Mouse (Mus musculus): Measurements from ENCODE around the gene Arid4b. TPM values are rescaled to one million over a fixed set of nuclear protein-coding genes. Genes with fewer than 3 reads are reported as not detected.

Gene Arid4b
- polyA plus RNA-seq, 1 experiment from 2014 or later, result 87.2 TPM

- no peak overlapping the region for H3K4me3 ChIP-seq (ENCODE audit: low read depth, low read length)
- no peaks in the 10 kb centered on the region for H3K9me3 ChIP-seq (ENCODE audit: control insufficient read depth, low read length)
- WGBS, result 56% methylated on average over 1 of the region's 1 CpGs
- no peaks in the 10 kb centered on the region for H3K36me3 ChIP-seq (ENCODE audit: control insufficient read depth, insufficient read depth, low read length)
- H3K4me1 ChIP-seq (ENCODE audit: control insufficient read depth, insufficient read depth, low read length), result no peaks in the 10 kb centered on the region
- no peak overlapping the region for H3K9ac ChIP-seq (ENCODE audit: low read length)
- ATAC-seq (ENCODE audit: insufficient number of reproducible peaks, low FRiP score, low TSS enrichment, low read depth) (no peak), DNase-seq (ENCODE audit: low spot score) (no peak)
- H3K27ac ChIP-seq (replicated peaks; ENCODE audit: low read depth, low read length), result no peak overlapping the region
- no peaks in the 10 kb centered on the region for H3K27me3 ChIP-seq (ENCODE audit: control insufficient read depth, insufficient read depth, low read length)
- no peak overlapping the region for H3K4me2 ChIP-seq (ENCODE audit: low read depth, severe bottlenecking)
Measured at GRCm38 (mm10) chr13:14111146-14111545, 48.1 kb downstream of the Arid4b start.

GRCm38 (mm10) chr13:14113746-14114528, 50.9 kb downstream of the Arid4b start:
- no peak overlapping the region for H3K4me3 ChIP-seq (ENCODE audit: low read depth, low read length)
- H3K27ac ChIP-seq (replicated peaks; ENCODE audit: low read depth, low read length), result no peak overlapping the region
- H3K36me3 ChIP-seq (ENCODE audit: control insufficient read depth, insufficient read depth, low read length), result no peaks in the 10 kb centered on the region
- ATAC-seq (ENCODE audit: insufficient number of reproducible peaks, low FRiP score, low TSS enrichment, low read depth) (no peak), DNase-seq (ENCODE audit: low spot score) (no peak)
- WGBS, result 89% methylated on average over 4 of the region's 4 CpGs
- H3K9me3 ChIP-seq (ENCODE audit: control insufficient read depth, low read length), result no peaks in the 10 kb centered on the region
- H3K4me1 ChIP-seq (ENCODE audit: control insufficient read depth, insufficient read depth, low read length), result no peaks in the 10 kb centered on the region
- H3K9ac ChIP-seq (ENCODE audit: low read length), result no peak overlapping the region
- H3K27me3 ChIP-seq (ENCODE audit: control insufficient read depth, insufficient read depth, low read length), result no peaks in the 10 kb centered on the region
- no peak overlapping the region for H3K4me2 ChIP-seq (ENCODE audit: low read depth, severe bottlenecking)

GRCm38 (mm10) chr13:14115805-14116204, 52.8 kb downstream of the Arid4b start:
- no peak overlapping the region for H3K9ac ChIP-seq (ENCODE audit: low read length)
- H3K27ac ChIP-seq (replicated peaks; ENCODE audit: low read depth, low read length), result no peak overlapping the region
- no peaks in the 10 kb centered on the region for H3K9me3 ChIP-seq (ENCODE audit: control insufficient read depth, low read length)
- H3K36me3 ChIP-seq (ENCODE audit: control insufficient read depth, insufficient read depth, low read length), result no peaks in the 10 kb centered on the region
- H3K27me3 ChIP-seq (ENCODE audit: control insufficient read depth, insufficient read depth, low read length), result no peaks in the 10 kb centered on the region
- H3K4me2 ChIP-seq (ENCODE audit: low read depth, severe bottlenecking), result no peak overlapping the region
- no peak overlapping the region for H3K4me3 ChIP-seq (ENCODE audit: low read depth, low read length)
- ATAC-seq (ENCODE audit: insufficient number of reproducible peaks, low FRiP score, low TSS enrichment, low read depth) (no peak), DNase-seq (ENCODE audit: low spot score) (no peak)
- no peaks in the 10 kb centered on the region for H3K4me1 ChIP-seq (ENCODE audit: control insufficient read depth, insufficient read depth, low read length)
- 91% methylated on average over 2 of the region's 2 CpGs for WGBS

GRCm38 (mm10) chr13:14131651-14132050, 68.6 kb downstream of the Arid4b start:
- DNase-seq (ENCODE audit: low spot score) (no peak), ATAC-seq (ENCODE audit: insufficient number of reproducible peaks, low FRiP score, low TSS enrichment, low read depth) (no peak)
- Histone ChIP-seq H3K9ac (ENCODE audit: low read length) (no peak overlapping the region), H3K36me3 (ENCODE audit: control insufficient read depth, insufficient read depth, low read length) (no peaks in the 10 kb centered on the region), H3K9me3 (ENCODE audit: control insufficient read depth, low read length) (no peaks in the 10 kb centered on the region), H3K27ac (replicated peaks; ENCODE audit: low read depth, low read length) (no peak overlapping the region), H3K4me2 (ENCODE audit: low read depth, severe bottlenecking) (no peak overlapping the region), H3K27me3 (ENCODE audit: control insufficient read depth, insufficient read depth, low read length) (no peaks in the 10 kb centered on the region), H3K4me3 (ENCODE audit: low read depth, low read length) (no peak overlapping the region), H3K4me1 (ENCODE audit: control insufficient read depth, insufficient read depth, low read length) (no peaks in the 10 kb centered on the region)
- 83% methylated on average over 1 of the region's 1 CpGs for WGBS

GRCm38 (mm10) chr13:14142294-14142966, 79.4 kb downstream of the Arid4b start:
- H3K36me3 ChIP-seq (ENCODE audit: control insufficient read depth, insufficient read depth, low read length), result peaks cover 2% of the 10 kb centered on the region; the same call in 1 of the 2 replicates

GRCm38 (mm10) chr13:14177989-14178388, 115.0 kb downstream of the Arid4b start:
- H3K27me3 ChIP-seq (ENCODE audit: control insufficient read depth, insufficient read depth, low read length), result no peaks in the 10 kb centered on the region
- no peaks in the 10 kb centered on the region for H3K9me3 ChIP-seq (ENCODE audit: control insufficient read depth, low read length)
- H3K9ac ChIP-seq (ENCODE audit: low read length), result no peak overlapping the region
- no peak overlapping the region for H3K4me3 ChIP-seq (ENCODE audit: low read depth, low read length)
- no peak overlapping the region for H3K4me2 ChIP-seq (ENCODE audit: low read depth, severe bottlenecking)
- no peak overlapping the region for H3K27ac ChIP-seq (replicated peaks; ENCODE audit: low read depth, low read length)
- ATAC-seq (ENCODE audit: insufficient number of reproducible peaks, low FRiP score, low TSS enrichment, low read depth) (no peak), DNase-seq (ENCODE audit: low spot score) (no peak)
- H3K4me1 ChIP-seq (ENCODE audit: control insufficient read depth, insufficient read depth, low read length), result no peaks in the 10 kb centered on the region
- WGBS, result 100% methylated on average over 1 of the region's 1 CpGs
- no peaks in the 10 kb centered on the region for H3K36me3 ChIP-seq (ENCODE audit: control insufficient read depth, insufficient read depth, low read length)

More at GRCm38 (mm10) chr13:14142294-14142966, 79.4 kb downstream of the Arid4b start:
- no peak for ATAC-seq (ENCODE audit: insufficient number of reproducible peaks, low FRiP score, low TSS enrichment, low read depth)
- 94% methylated on average over 2 of the region's 2 CpGs for WGBS
- no peak overlapping the region for H3K27ac ChIP-seq (replicated peaks; ENCODE audit: low read depth, low read length)
- H3K9ac ChIP-seq (ENCODE audit: low read length), result no peak overlapping the region
- DNase-seq (ENCODE audit: low spot score), result no peak
- H3K4me1 ChIP-seq (ENCODE audit: control insufficient read depth, insufficient read depth, low read length), result no peaks in the 10 kb centered on the region
- H3K9me3 ChIP-seq (ENCODE audit: control insufficient read depth, low read length), result no peaks in the 10 kb centered on the region
- no peaks in the 10 kb centered on the region for H3K27me3 ChIP-seq (ENCODE audit: control insufficient read depth, insufficient read depth, low read length)
- H3K4me3 ChIP-seq (ENCODE audit: low read depth, low read length), result no peak overlapping the region
- no peak overlapping the region for H3K4me2 ChIP-seq (ENCODE audit: low read depth, severe bottlenecking)

GRCm38 (mm10) chr13:14179669-14180068, 116.6 kb downstream of the Arid4b start:
- ATAC-seq (ENCODE audit: insufficient number of reproducible peaks, low FRiP score, low TSS enrichment, low read depth) (no peak), DNase-seq (ENCODE audit: low spot score) (no peak)
- Histone ChIP-seq H3K4me2 (ENCODE audit: low read depth, severe bottlenecking) (no peak overlapping the region), H3K4me3 (ENCODE audit: low read depth, low read length) (no peak overlapping the region), H3K9me3 (ENCODE audit: control insufficient read depth, low read length) (no peaks in the 10 kb centered on the region), H3K36me3 (ENCODE audit: control insufficient read depth, insufficient read depth, low read length) (no peaks in the 10 kb centered on the region), H3K4me1 (ENCODE audit: control insufficient read depth, insufficient read depth, low read length) (no peaks in the 10 kb centered on the region), H3K27ac (replicated peaks; ENCODE audit: low read depth, low read length) (no peak overlapping the region), H3K9ac (ENCODE audit: low read length) (no peak overlapping the region), H3K27me3 (ENCODE audit: control insufficient read depth, insufficient read depth, low read length) (no peaks in the 10 kb centered on the region)
- 93% methylated on average over 3 of the region's 3 CpGs for WGBS

- Histone ChIP-seq H3K4me2 (ENCODE audit: low read depth, severe bottlenecking) (no peak overlapping the region), H3K36me3 (ENCODE audit: control insufficient read depth, insufficient read depth, low read length) (no peaks in the 10 kb centered on the region), H3K27ac (replicated peaks; ENCODE audit: low read depth, low read length) (no peak overlapping the region), H3K9ac (ENCODE audit: low read length) (no peak overlapping the region), H3K4me1 (ENCODE audit: control insufficient read depth, insufficient read depth, low read length) (no peaks in the 10 kb centered on the region), H3K9me3 (ENCODE audit: control insufficient read depth, low read length) (no peaks in the 10 kb centered on the region), H3K4me3 (ENCODE audit: low read depth, low read length) (no peak overlapping the region), H3K27me3 (ENCODE audit: control insufficient read depth, insufficient read depth, low read length) (no peaks in the 10 kb centered on the region)
- ATAC-seq (ENCODE audit: insufficient number of reproducible peaks, low FRiP score, low TSS enrichment, low read depth), result no peak
- 54% methylated on average over 2 of the region's 2 CpGs for WGBS
- DNase-seq (ENCODE audit: low spot score), result no peak
Measured at GRCm38 (mm10) chr13:14245946-14246345, 182.9 kb downstream of the Arid4b start.
